Mouse (Mus musculus): ENCODE measurements around the gene Zmynd15. TPM values are rescaled to one million over a fixed set of nuclear protein-coding genes. Genes with fewer than 3 reads are reported as not detected.

The Zmynd15 gene
- polyA plus RNA-seq, 1 experiment from 2014 or later, result 0.97 TPM

DNA sequence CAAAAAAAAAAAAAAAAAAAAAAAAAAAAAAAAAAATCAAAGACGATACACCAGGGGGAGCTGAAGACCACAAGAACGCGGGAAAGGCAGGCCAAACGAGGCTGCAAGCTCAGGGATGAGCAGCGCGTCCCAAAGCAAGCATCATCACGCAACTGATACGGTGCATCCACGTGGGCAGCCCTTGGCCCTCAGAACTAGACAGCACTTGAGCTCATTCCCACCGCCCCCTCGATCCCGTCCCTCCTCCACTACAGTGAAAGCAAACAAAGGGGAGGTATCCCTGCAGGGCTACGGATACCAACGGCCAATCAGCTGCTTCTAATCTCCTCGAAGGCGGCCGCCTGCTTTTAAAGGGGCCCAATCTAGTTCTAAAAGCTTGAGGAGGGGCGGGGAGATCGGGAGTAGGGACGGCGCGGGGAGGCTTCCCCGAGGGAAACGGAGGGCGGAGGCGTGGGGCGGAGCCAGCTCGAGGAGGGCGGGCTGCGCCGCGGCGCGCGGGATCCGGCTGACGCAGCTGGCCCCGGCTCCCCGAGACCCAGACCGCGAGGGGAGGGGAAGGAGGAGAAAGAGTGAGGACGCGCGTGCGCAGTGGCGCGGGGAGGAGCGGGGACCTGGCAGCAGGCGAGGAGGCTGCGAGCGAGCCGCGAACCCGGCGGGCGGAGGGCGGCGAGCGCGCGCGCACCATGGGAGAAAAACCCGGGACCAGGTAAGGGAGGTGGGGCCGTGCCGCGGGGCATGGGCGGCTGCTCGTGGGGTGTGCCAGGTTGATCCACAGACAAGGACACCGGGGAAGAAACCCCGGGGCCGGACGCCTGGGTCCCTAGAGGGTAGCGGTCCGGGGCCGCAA, 27.0 kb upstream of the Zmynd15 start, which contains the start of gene Arrb2:
Gene Arrb2, plus strand, starts transcription at position 588 of the 847 bp plus-strand sequence.
- Histone ChIP-seq H3K9me3 (replicated peaks; ENCODE audit: control insufficient read depth, low read length) (no peaks in the 10 kb centered on the region), H3K9ac (ENCODE audit: low read length) (peak within 1 kb of the TSS; percentile 88), H3K36me3 (ENCODE audit: control insufficient read depth, insufficient read depth, low read length) (no peaks in the 10 kb centered on the region), H3K4me1 (ENCODE audit: control insufficient read depth, insufficient read depth, low read length) (peaks cover 13% of the 10 kb centered on the region), H3K27me3 (ENCODE audit: control insufficient read depth, insufficient read depth, low read length) (no peaks in the 10 kb centered on the region), H3K27ac (ENCODE audit: low read length) (peak within 1 kb of the TSS; percentile 74), H3K4me3 (replicated peaks; ENCODE audit: low read length) (peak within 1 kb of the TSS; percentile 77), H3K4me2 (ENCODE audit: low read depth, low read length) (peak within 1 kb of the TSS; percentile 82)
- ATAC-seq (ENCODE audit: insufficient read depth, low FRiP score), result peak; percentile 97
- under 1% methylated on average over 74 of the region's 75 CpGs for WGBS

- H3K27ac ChIP-seq (ENCODE audit: low read length), result peak overlapping the region; percentile 74
- H3K4me2 ChIP-seq (ENCODE audit: low read depth, low read length), result peak overlapping the region; percentile 82
- WGBS, result 8% methylated on average over 15 of the region's 15 CpGs
- H3K27me3 ChIP-seq (ENCODE audit: control insufficient read depth, insufficient read depth, low read length), result no peaks in the 10 kb centered on the region
- peak; percentile 3; the same call in 1 of the 2 replicates for ATAC-seq (ENCODE audit: insufficient read depth, low FRiP score)
- peak overlapping the region; percentile 88 for H3K9ac ChIP-seq (ENCODE audit: low read length)
- H3K4me1 ChIP-seq (ENCODE audit: control insufficient read depth, insufficient read depth, low read length), result peaks cover 13% of the 10 kb centered on the region
- no peaks in the 10 kb centered on the region for H3K9me3 ChIP-seq (replicated peaks; ENCODE audit: control insufficient read depth, low read length)
- H3K4me3 ChIP-seq (replicated peaks; ENCODE audit: low read length), result peak overlapping the region; percentile 77
- H3K36me3 ChIP-seq (ENCODE audit: control insufficient read depth, insufficient read depth, low read length), result no peaks in the 10 kb centered on the region
Measured at GRCm38 (mm10) chr11:70432895-70433568, 26.2 kb upstream of the Zmynd15 start.

DNA sequence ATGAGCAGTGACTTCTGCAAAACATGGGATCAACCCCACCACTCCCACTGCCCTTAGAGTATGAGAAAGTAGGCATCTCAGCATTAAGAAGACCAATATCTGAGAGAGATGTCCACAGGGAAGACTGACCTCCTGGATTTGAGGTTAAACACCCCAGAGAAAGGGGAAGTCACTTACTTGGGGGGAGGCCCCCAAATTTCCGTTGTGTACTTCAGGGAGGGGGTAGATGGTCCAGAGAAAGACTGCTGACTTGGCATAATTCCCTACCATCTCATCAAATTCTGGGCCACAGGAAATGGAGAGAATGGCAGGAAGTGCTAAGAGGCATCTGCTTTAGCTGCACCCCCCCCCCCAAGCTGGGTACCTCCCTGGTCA, 25.7 kb upstream of the Zmynd15 start:
- Histone ChIP-seq H3K27ac (ENCODE audit: low read length) (no peak overlapping the region), H3K4me2 (ENCODE audit: low read depth, low read length) (peak overlapping the region; percentile 82), H3K4me1 (ENCODE audit: control insufficient read depth, insufficient read depth, low read length) (peaks cover 13% of the 10 kb centered on the region), H3K4me3 (replicated peaks; ENCODE audit: low read length) (peak overlapping the region; percentile 77), H3K36me3 (ENCODE audit: control insufficient read depth, insufficient read depth, low read length) (no peaks in the 10 kb centered on the region), H3K9me3 (replicated peaks; ENCODE audit: control insufficient read depth, low read length) (no peaks in the 10 kb centered on the region), H3K9ac (ENCODE audit: low read length) (peak overlapping the region; percentile 88), H3K27me3 (ENCODE audit: control insufficient read depth, insufficient read depth, low read length) (no peaks in the 10 kb centered on the region)
- WGBS, result 73% methylated on average over 1 of the region's 1 CpGs
- ATAC-seq (ENCODE audit: insufficient read depth, low FRiP score), result no peak

DNA sequence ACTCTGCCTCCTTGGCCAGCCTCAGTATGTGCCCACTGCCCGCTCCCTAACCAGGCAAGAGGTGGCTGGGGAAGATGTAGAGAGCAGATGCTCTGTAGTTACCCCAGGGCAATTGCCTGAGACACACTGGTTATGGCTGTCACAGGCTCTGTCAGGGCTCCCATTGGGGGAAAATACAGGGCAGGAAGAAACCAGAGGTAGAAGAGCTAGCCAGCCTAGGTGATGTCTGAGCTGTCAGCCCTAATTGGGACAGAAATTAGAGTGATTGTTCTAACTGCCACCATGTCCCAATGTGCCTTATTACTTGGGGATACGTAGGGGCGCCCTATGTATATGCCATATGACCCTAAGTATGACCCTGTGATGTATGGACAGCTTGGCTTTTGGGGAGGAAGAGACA, 25.3 kb upstream of the Zmynd15 start:
- H3K4me3 ChIP-seq (replicated peaks; ENCODE audit: low read length), result peak overlapping the region; percentile 17; the same call in 1 of the 2 replicates
- peak overlapping the region; percentile 82 for H3K4me2 ChIP-seq (ENCODE audit: low read depth, low read length)
- no peaks in the 10 kb centered on the region for H3K9me3 ChIP-seq (replicated peaks; ENCODE audit: control insufficient read depth, low read length)
- ATAC-seq (ENCODE audit: insufficient read depth, low FRiP score), result no peak
- no peak overlapping the region for H3K27ac ChIP-seq (ENCODE audit: low read length)
- H3K9ac ChIP-seq (ENCODE audit: low read length), result peak overlapping the region; percentile 21; the same call in 1 of the 2 replicates
- WGBS, result 93% methylated on average over 3 of the region's 3 CpGs
- H3K27me3 ChIP-seq (ENCODE audit: control insufficient read depth, insufficient read depth, low read length), result no peaks in the 10 kb centered on the region
- 0 out of 2 replicates have a peak, but pooled peaks cover 4% of the 10 kb centered on the region for H3K36me3 ChIP-seq (ENCODE audit: control insufficient read depth, insufficient read depth, low read length)
- H3K4me1 ChIP-seq (ENCODE audit: control insufficient read depth, insufficient read depth, low read length), result peaks cover 13% of the 10 kb centered on the region

- H3K9me3 ChIP-seq (replicated peaks; ENCODE audit: control insufficient read depth, low read length), result no peaks in the 10 kb centered on the region
- ATAC-seq (ENCODE audit: insufficient read depth, low FRiP score), result no peak
- peak overlapping the region; percentile 26; the same call in 1 of the 2 replicates for H3K9ac ChIP-seq (ENCODE audit: low read length)
- peaks cover 13% of the 10 kb centered on the region for H3K4me1 ChIP-seq (ENCODE audit: control insufficient read depth, insufficient read depth, low read length)
- H3K4me3 ChIP-seq (replicated peaks; ENCODE audit: low read length), result no peak overlapping the region
- no peak overlapping the region for H3K27ac ChIP-seq (ENCODE audit: low read length)
- H3K27me3 ChIP-seq (ENCODE audit: control insufficient read depth, insufficient read depth, low read length), result no peaks in the 10 kb centered on the region
- 0 out of 2 replicates have a peak, but pooled peaks cover 5% of the 10 kb centered on the region for H3K36me3 ChIP-seq (ENCODE audit: control insufficient read depth, insufficient read depth, low read length)
- WGBS, result 71% methylated on average over 5 of the region's 5 CpGs
- no peak overlapping the region for H3K4me2 ChIP-seq (ENCODE audit: low read depth, low read length)
Measured at GRCm38 (mm10) chr11:70435476-70435875, 23.8 kb upstream of the Zmynd15 start.

DNA sequence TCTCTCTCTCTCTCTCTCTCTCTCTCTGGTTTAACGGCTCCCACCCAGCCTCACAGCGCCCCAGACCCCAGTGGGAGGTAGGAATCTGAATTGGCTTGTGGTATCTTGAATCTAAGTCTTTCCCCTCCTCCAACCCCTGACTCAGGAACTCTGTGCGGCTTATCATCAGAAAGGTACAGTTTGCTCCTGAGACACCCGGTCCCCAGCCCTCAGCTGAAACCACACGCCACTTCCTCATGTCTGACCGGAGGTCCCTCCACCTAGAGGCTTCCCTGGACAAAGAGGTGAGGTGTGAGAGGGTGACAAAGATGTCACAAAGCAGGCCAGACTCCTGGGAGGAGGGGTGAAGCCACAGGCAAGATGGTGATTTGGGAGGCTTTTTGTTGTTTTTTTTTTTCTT, 21.8 kb upstream of the Zmynd15 start:
- H3K27ac ChIP-seq (ENCODE audit: low read length), result peak overlapping the region; percentile 27; the same call in 1 of the 2 replicates
- H3K4me3 ChIP-seq (replicated peaks; ENCODE audit: low read length), result no peak overlapping the region
- H3K9me3 ChIP-seq (replicated peaks; ENCODE audit: control insufficient read depth, low read length), result no peaks in the 10 kb centered on the region
- no peak overlapping the region for H3K9ac ChIP-seq (ENCODE audit: low read length)
- no peak overlapping the region for H3K4me2 ChIP-seq (ENCODE audit: low read depth, low read length)
- 74% methylated on average over 6 of the region's 6 CpGs for WGBS
- H3K4me1 ChIP-seq (ENCODE audit: control insufficient read depth, insufficient read depth, low read length), result peaks cover 10% of the 10 kb centered on the region
- H3K36me3 ChIP-seq (ENCODE audit: control insufficient read depth, insufficient read depth, low read length), result 0 out of 2 replicates have a peak, but pooled peaks cover 5% of the 10 kb centered on the region
- H3K27me3 ChIP-seq (ENCODE audit: control insufficient read depth, insufficient read depth, low read length), result no peaks in the 10 kb centered on the region
- ATAC-seq (ENCODE audit: insufficient read depth, low FRiP score), result no peak

DNA sequence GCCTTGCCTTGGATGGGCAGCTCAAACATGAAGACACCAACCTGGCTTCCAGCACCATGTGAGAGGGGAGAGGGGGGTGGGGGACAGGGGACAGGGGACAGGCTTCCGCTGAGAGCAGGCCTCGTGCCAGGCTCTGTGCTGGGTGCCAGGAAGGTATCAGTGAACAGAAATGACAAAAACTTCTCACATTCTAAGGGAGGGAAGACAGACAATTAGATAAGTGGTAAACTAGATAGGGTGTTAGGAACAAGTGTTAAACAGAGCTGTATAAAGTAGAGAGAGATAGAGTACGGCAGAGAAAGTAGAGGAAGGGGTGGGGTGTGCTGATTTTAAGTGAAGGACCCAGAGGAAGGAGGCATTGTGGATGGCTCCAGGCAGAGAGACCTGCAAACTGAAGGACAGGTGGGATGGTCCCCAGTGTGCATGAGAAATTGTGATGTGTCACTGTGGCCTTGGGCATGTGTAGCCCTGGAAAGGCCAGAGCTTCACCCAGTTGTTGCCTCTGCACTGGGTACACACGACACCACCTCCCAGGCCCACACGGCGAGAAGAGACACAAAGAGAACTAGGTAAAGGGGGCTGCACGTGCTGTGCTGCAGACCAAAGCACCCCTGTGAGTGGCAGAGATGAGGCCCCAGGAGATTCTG, 20.4 kb upstream of the Zmynd15 start:
- no peaks in the 10 kb centered on the region for H3K9me3 ChIP-seq (replicated peaks; ENCODE audit: control insufficient read depth, low read length)
- WGBS, result 89% methylated on average over 7 of the region's 7 CpGs
- H3K36me3 ChIP-seq (ENCODE audit: control insufficient read depth, insufficient read depth, low read length), result 0 out of 2 replicates have a peak, but pooled peaks cover 5% of the 10 kb centered on the region
- peaks cover under 1% of the 10 kb centered on the region for H3K4me1 ChIP-seq (ENCODE audit: control insufficient read depth, insufficient read depth, low read length)
- no peak overlapping the region for H3K9ac ChIP-seq (ENCODE audit: low read length)
- no peak overlapping the region for H3K27ac ChIP-seq (ENCODE audit: low read length)
- H3K4me3 ChIP-seq (replicated peaks; ENCODE audit: low read length), result no peak overlapping the region
- no peak for ATAC-seq (ENCODE audit: insufficient read depth, low FRiP score)
- H3K27me3 ChIP-seq (ENCODE audit: control insufficient read depth, insufficient read depth, low read length), result no peaks in the 10 kb centered on the region
- H3K4me2 ChIP-seq (ENCODE audit: low read depth, low read length), result no peak overlapping the region

DNA sequence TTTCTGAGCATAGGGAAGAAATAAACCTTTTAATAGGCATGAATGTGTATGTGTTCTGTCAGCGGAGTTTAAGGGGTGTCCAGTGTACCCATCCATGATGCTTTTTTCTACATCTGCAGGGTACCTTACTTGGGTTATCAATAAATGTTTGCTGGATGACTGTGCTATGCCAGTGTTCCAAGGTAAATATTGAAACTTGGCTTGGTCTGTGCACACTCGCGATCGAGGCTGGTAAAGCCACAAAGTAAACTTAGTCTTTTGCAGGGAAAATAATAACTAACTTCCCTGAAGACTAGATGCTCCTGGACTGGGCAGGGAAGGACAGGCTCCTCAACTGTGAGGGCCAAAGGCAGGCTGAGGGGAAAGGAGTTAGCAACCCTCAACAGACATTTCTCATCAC, 18.6 kb upstream of the Zmynd15 start:
- whole genome bisulfite sequencing, result 66% methylated on average over 4 of the region's 4 CpGs
- Histone ChIP-seq H3K4me3 (replicated peaks; ENCODE audit: low read length) (no peak overlapping the region), H3K27me3 (ENCODE audit: control insufficient read depth, insufficient read depth, low read length) (no peaks in the 10 kb centered on the region), H3K9ac (ENCODE audit: low read length) (no peak overlapping the region), H3K27ac (ENCODE audit: low read length) (0 out of 2 replicates have a peak overlapping the region, but pooled peaks have one; percentile 13), H3K4me1 (ENCODE audit: control insufficient read depth, insufficient read depth, low read length) (no peaks in the 10 kb centered on the region), H3K9me3 (replicated peaks; ENCODE audit: control insufficient read depth, low read length) (no peaks in the 10 kb centered on the region), H3K36me3 (ENCODE audit: control insufficient read depth, insufficient read depth, low read length) (0 out of 2 replicates have a peak, but pooled peaks cover 5% of the 10 kb centered on the region), H3K4me2 (ENCODE audit: low read depth, low read length) (no peak overlapping the region)
- peak; percentile 34; the same call in 1 of the 2 replicates for ATAC-seq (ENCODE audit: insufficient read depth, low FRiP score)
